ENCODE assay signal across 12 mouse cellular contexts in the genomic region with DNA sequence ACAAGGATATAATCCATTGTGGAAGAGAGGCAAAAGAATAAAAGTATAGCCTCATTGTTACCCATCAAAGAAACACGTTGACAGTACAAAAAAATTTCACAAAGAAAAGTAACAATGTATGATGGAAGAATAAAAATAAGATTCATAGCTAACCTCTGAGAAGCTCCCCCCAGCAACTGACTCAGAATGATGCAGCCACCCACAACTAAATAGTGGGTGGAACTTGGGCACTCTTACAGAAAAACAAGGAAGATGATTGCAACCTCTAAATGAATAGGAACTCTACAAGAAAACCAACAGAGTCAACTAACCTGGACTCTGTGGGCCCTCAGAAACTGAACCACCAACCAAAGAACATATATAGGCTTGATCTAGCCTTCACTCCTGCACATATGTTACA.
"Had no signal": no experiment of that assay in that cellular context is flagged by ENCODE, and none has a peak within 500 bp of the region (broad histone marks: within the 10 kb centered on the region; RNA-seq: fewer than 3 reads in every experiment).

No protein-coding gene starts in this region.

- H3K9me3 ChIP-seq: kidney, embryonic 15.5 days; limb, embryonic 13.5 days; midbrain, embryonic 13.5 days had no signal

- H3K27ac ChIP-seq: kidney, embryonic 15.5 days; limb, embryonic 13.5 days; liver, embryonic 14.5 days; midbrain, embryonic 13.5 days had no signal

- H3K4me1 ChIP-seq: kidney, embryonic 15.5 days; limb, embryonic 13.5 days; midbrain, embryonic 13.5 days had no signal

- H3K4me3 ChIP-seq: kidney, embryonic 15.5 days; limb, embryonic 13.5 days; midbrain, embryonic 13.5 days had no signal

- H3K36me3 ChIP-seq: kidney, embryonic 15.5 days; limb, embryonic 13.5 days; midbrain, embryonic 13.5 days had no signal

- DNase-seq: kidney, adult 2 months; kidney, postnatal 14 days; left cerebral cortex, postnatal 4 days; lung, adult 2 months; lung, postnatal 36 days; spleen, adult 18-20 months; thymus, adult 2 months; thymus, postnatal 25 days had no signal

- H3K27me3 ChIP-seq: kidney, embryonic 15.5 days; limb, embryonic 13.5 days; midbrain, embryonic 13.5 days had no signal
